Mouse (Mus musculus): ENCODE results near the gene Ctnnbip1. TPM values are rescaled to one million over a fixed set of nuclear protein-coding genes. Genes with fewer than 3 reads are reported as not detected.

Gene Ctnnbip1
- polyA plus RNA-seq, 1 experiment from 2014 or later: 54.8 TPM

DNA sequence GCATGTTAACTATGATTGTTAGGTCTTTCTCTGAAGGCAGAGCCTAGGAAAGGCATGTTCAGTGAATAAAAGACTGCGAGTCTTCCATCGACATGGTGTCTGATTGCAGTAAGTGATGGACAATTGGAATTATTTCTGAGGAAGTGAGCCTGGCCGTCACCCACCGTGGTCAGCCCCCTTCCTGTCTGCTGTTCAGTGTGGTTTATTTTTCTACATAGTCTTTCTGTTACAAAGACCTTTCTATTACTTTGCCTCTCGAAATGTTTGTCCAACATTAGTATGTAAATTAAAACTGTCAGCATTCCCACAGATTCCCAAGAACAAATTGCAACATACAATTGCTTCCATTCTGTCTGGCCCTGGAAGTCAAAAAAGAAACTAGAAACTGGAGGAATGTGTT lies 18.2 kb upstream of the Ctnnbip1 start:
- no peak overlapping the region for H3K4me3 ChIP-seq
- H3K36me3 ChIP-seq: peaks cover 78% of the 10 kb centered on the region
- no peaks in the 10 kb centered on the region for H3K9me3 ChIP-seq (replicated peaks)
- peaks cover 17% of the 10 kb centered on the region for H3K4me1 ChIP-seq
- no peak overlapping the region for H3K27ac ChIP-seq (replicated peaks)
- WGBS: 91% methylated on average over 5 of the region's 5 CpGs
- no peaks in the 10 kb centered on the region for H3K27me3 ChIP-seq (ENCODE audit: low read depth, poor library complexity, severe bottlenecking)
- DNase-seq (ENCODE audit: low spot score): no peak

DNA sequence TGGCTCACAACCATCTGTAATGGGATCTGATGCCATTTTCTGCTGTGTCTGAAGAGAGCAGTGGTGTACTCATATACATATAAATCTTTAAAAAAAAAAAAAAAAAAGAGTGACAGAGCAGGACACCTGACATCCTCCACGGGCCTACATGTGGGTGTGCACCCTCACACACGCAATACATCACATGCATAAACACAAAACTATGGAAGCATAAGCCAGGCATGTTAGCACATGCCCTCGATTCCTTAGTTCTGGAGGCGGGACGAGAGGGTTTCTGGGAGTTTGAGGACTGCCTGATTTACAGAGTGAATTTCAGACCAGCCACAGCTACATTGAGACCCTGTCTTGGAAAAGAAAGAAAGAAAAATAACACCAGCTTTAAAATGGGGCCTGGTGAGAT lies 13.7 kb upstream of the Ctnnbip1 start:
- 88% methylated on average over 5 of the region's 5 CpGs for WGBS
- no peak overlapping the region for H3K4me3 ChIP-seq
- H3K9me3 ChIP-seq (replicated peaks): no peaks in the 10 kb centered on the region
- H3K27ac ChIP-seq (replicated peaks): no peak overlapping the region
- H3K36me3 ChIP-seq: peaks cover 38% of the 10 kb centered on the region
- peaks cover 7% of the 10 kb centered on the region for H3K4me1 ChIP-seq
- no peaks in the 10 kb centered on the region for H3K27me3 ChIP-seq (ENCODE audit: low read depth, poor library complexity, severe bottlenecking)
- DNase-seq (ENCODE audit: low spot score): no peak

DNA sequence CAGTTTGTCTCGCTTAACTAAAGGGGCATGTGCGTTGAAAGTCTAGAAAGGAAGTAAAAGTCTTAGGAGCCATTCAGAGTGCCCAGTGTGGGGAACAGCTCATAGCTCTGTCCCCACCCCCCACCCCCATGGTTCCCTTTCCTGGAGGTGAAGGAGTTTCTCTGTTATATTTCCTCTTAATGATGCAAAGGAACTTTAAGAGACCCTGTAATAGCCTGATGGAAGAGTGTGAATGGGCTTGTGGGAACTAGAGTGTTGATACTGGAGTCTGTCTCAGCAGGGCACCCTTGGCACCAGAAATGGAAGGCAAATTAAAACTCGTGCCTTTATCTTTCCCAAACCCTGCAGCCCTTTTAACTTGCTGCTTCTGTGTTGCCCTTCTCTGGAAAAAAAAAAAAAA lies 13.2 kb upstream of the Ctnnbip1 start:
- no peaks in the 10 kb centered on the region for H3K9me3 ChIP-seq (replicated peaks)
- no peaks in the 10 kb centered on the region for H3K27me3 ChIP-seq (ENCODE audit: low read depth, poor library complexity, severe bottlenecking)
- peaks cover 33% of the 10 kb centered on the region for H3K36me3 ChIP-seq
- no peak for DNase-seq (ENCODE audit: low spot score)
- 36% methylated on average over 3 of the region's 3 CpGs for WGBS
- no peak overlapping the region for H3K27ac ChIP-seq (replicated peaks)
- H3K4me3 ChIP-seq: no peak overlapping the region
- peaks cover 7% of the 10 kb centered on the region for H3K4me1 ChIP-seq

GRCm38 (mm10) chr4:149505261-149505967 lies 12.6 kb upstream of the Ctnnbip1 start:
- Histone ChIP-seq H3K4me1 (peaks cover 7% of the 10 kb centered on the region), H3K9me3 (replicated peaks) (no peaks in the 10 kb centered on the region), H3K27me3 (ENCODE audit: low read depth, poor library complexity, severe bottlenecking) (no peaks in the 10 kb centered on the region), H3K27ac (replicated peaks) (no peak overlapping the region), H3K36me3 (peaks cover 27% of the 10 kb centered on the region), H3K4me3 (no peak overlapping the region)
- no peak for DNase-seq (ENCODE audit: low spot score)
- WGBS: 63% methylated on average over 15 of the region's 15 CpGs

DNA sequence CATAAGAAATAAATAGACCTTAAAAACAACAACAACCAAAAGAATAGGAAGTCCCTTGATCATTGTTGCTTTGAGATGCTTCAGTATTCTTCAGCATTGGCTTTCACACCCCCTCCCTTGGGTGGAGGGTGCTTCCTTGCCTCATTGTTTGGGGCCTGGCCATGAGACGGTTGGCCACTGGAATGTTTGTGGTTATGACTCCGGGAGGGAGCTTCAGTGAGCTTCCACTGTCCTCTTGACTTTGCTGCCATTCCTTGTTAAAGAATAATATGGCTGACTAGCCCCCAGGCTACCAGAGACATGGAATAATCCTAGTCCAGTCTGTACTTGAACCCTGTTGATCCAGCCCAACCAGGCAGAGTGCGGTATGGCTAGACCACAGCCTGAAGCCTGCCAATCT lies 11.1 kb upstream of the Ctnnbip1 start:
- H3K27me3 ChIP-seq (ENCODE audit: low read depth, poor library complexity, severe bottlenecking): no peaks in the 10 kb centered on the region
- peaks cover 7% of the 10 kb centered on the region for H3K4me1 ChIP-seq
- no peak overlapping the region for H3K27ac ChIP-seq (replicated peaks)
- 84% methylated on average over 3 of the region's 3 CpGs for WGBS
- peaks cover 12% of the 10 kb centered on the region for H3K36me3 ChIP-seq
- no peak overlapping the region for H3K4me3 ChIP-seq
- DNase-seq (ENCODE audit: low spot score): no peak
- no peaks in the 10 kb centered on the region for H3K9me3 ChIP-seq (replicated peaks)

GRCm38 (mm10) chr4:149511221-149511646 lies 6.8 kb upstream of the Ctnnbip1 start:
- Histone ChIP-seq H3K27me3 (ENCODE audit: low read depth, poor library complexity, severe bottlenecking) (no peaks in the 10 kb centered on the region), H3K4me1 (no peaks in the 10 kb centered on the region), H3K36me3 (no peaks in the 10 kb centered on the region), H3K9me3 (replicated peaks) (no peaks in the 10 kb centered on the region), H3K27ac (replicated peaks) (no peak overlapping the region), H3K4me3 (no peak overlapping the region)
- WGBS: 68% methylated on average over 6 of the region's 6 CpGs
- DNase-seq (ENCODE audit: low spot score): no peak

DNA sequence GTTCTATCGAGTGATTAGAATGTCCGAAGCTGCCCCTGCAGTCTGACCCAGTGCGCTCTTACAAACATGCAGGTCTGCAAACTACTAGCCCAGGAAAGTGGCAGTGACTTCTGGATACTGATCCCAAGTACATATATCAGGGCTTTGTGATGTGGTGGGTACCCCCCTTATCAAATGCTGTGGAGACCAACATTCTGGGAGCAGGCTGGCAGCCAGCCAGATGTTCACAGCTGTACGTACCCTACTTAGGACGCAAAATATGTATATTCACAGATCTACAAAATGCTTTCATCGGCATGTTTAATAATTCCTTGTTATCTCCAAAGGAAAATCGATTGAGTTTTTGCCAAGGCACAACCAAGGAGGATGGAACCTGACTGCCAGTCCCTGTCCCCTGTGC lies 6.0 kb upstream of the Ctnnbip1 start:
- H3K9me3 ChIP-seq (replicated peaks): no peaks in the 10 kb centered on the region
- 91% methylated on average over 7 of the region's 7 CpGs for WGBS
- DNase-seq (ENCODE audit: low spot score): no peak
- H3K27me3 ChIP-seq (ENCODE audit: low read depth, poor library complexity, severe bottlenecking): no peaks in the 10 kb centered on the region
- no peak overlapping the region for H3K4me3 ChIP-seq
- no peak overlapping the region for H3K27ac ChIP-seq (replicated peaks)
- no peaks in the 10 kb centered on the region for H3K4me1 ChIP-seq
- H3K36me3 ChIP-seq: no peaks in the 10 kb centered on the region

- no peaks in the 10 kb centered on the region for H3K27me3 ChIP-seq (ENCODE audit: low read depth, poor library complexity, severe bottlenecking)
- no peaks in the 10 kb centered on the region for H3K36me3 ChIP-seq
- DNase-seq (ENCODE audit: low spot score): no peak
- WGBS: 93% methylated on average over 5 of the region's 5 CpGs
- H3K27ac ChIP-seq (replicated peaks): no peak overlapping the region
- H3K9me3 ChIP-seq (replicated peaks): no peaks in the 10 kb centered on the region
- H3K4me1 ChIP-seq: peaks cover 19% of the 10 kb centered on the region
- no peak overlapping the region for H3K4me3 ChIP-seq
Measured at GRCm38 (mm10) chr4:149515706-149516105, 2.3 kb upstream of the Ctnnbip1 start.

DNA sequence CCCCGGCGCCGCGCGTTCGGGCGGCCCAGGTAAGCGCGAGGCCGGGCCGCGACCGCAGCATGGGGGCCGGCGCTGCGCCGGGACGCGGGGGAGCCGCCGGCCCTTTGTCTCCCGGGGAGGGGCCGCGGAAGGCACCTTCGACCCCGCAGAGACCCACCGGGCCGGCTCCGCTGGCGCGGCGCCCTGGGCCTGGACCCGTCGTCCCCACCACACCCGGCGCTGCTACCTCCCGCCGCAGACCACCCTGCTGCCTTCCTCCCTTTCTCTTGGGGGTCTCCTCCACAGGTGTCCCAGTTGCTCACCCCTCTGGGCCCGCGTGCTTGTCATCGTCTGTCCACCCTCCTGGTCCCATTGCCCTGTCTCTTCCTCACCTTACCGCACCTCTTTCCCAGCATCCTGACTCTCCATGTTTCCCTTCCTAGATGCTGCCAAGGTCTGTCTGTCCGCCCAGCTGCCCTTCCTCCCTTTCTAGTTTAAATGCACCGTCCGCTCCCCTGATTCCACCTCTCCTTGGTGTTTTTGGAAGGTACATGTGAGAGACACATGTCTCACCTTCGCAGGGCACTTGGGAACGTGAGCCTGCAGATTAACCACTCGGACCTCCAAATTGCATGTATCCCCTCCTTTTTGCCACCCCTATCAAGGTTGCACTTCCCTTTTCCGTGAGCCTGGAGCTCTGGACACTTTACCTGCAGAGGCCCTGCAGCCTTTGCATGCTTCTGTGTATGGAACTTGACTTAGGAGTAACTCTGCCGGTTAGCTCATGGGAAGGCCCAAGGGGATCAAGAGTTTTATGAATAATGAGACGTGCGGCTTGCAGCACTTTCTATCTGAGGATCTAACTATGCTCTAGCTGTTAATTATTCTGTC lies 550 bp downstream of the Ctnnbip1 start:
- Histone ChIP-seq H3K9me3 (replicated peaks) (no peaks in the 10 kb centered on the region), H3K27ac (replicated peaks) (peak overlapping the region; percentile 89), H3K27me3 (ENCODE audit: low read depth, poor library complexity, severe bottlenecking) (no peaks in the 10 kb centered on the region), H3K4me3 (peak overlapping the region; percentile 89), H3K36me3 (0 out of 2 replicates have a peak, but pooled peaks cover under 1% of the 10 kb centered on the region), H3K4me1 (peaks cover 28% of the 10 kb centered on the region)
- DNase-seq (ENCODE audit: low spot score): peak; percentile 36
- WGBS: 4% methylated on average over 52 of the region's 52 CpGs

DNA sequence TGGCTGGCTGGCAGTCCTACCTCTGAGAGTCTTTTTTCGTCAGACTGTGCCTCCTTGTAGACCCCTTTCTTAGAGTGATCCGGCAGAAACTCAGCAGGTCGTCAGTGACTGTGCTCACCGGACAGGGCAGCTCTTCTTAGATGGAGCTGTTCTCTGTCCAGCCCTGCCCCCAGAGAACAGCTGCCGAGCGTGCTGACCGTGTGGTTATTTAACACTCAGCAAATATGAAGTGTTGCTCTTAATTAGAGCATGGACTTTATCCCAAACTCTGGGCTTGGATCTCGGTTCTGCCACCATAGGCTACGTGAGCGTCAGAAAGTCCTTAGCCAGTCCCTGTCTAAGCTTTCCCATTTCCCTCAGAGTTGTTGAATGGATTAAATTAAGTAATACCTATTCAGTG lies 3.2 kb downstream of the Ctnnbip1 start:
- DNase-seq (ENCODE audit: low spot score): no peak
- Histone ChIP-seq H3K27ac (replicated peaks) (no peak overlapping the region), H3K27me3 (ENCODE audit: low read depth, poor library complexity, severe bottlenecking) (no peaks in the 10 kb centered on the region), H3K4me3 (no peak overlapping the region), H3K4me1 (peaks cover 45% of the 10 kb centered on the region), H3K9me3 (replicated peaks) (no peaks in the 10 kb centered on the region), H3K36me3 (peaks cover 7% of the 10 kb centered on the region; the same call in 1 of the 2 replicates)
- 80% methylated on average over 10 of the region's 10 CpGs for WGBS

- Histone ChIP-seq H3K9me3 (replicated peaks) (no peaks in the 10 kb centered on the region), H3K27me3 (ENCODE audit: low read depth, poor library complexity, severe bottlenecking) (no peaks in the 10 kb centered on the region), H3K27ac (replicated peaks) (no peak overlapping the region), H3K4me1 (peaks cover 42% of the 10 kb centered on the region), H3K4me3 (no peak overlapping the region), H3K36me3 (peaks cover 7% of the 10 kb centered on the region; the same call in 1 of the 2 replicates)
- no peak for DNase-seq (ENCODE audit: low spot score)
- whole genome bisulfite sequencing: 83% methylated on average over 6 of the region's 6 CpGs
Measured at GRCm38 (mm10) chr4:149523961-149524360, 5.9 kb downstream of the Ctnnbip1 start.

DNA sequence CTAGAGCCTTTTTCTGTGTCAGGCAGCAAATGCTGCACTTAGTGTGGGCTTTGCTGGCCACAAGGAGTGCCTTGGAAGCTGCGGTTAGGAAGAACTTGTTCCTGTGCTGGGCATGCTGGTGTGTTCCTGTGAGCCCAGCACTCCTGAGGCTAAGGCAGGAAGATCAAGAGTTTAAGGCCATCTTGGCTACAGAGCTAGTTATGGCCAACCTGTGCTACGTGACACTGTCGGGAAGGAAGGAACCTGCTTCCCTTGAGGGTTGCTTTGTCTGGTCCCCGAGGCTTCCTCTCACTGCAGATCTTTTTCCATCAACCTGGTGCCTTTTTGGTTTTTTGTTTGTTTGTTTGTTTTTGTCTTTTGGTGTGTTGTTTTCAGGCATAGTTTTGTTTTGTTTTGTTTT lies 7.1 kb downstream of the Ctnnbip1 start:
- Histone ChIP-seq H3K27me3 (ENCODE audit: low read depth, poor library complexity, severe bottlenecking) (no peaks in the 10 kb centered on the region), H3K9me3 (replicated peaks) (no peaks in the 10 kb centered on the region), H3K36me3 (peaks cover 7% of the 10 kb centered on the region; the same call in 1 of the 2 replicates), H3K27ac (replicated peaks) (no peak overlapping the region), H3K4me1 (peaks cover 38% of the 10 kb centered on the region), H3K4me3 (no peak overlapping the region)
- DNase-seq (ENCODE audit: low spot score): no peak
- 82% methylated on average over 4 of the region's 4 CpGs for WGBS

GRCm38 (mm10) chr4:149525811-149526210 lies 7.8 kb downstream of the Ctnnbip1 start:
- H3K4me1 ChIP-seq: peaks cover 37% of the 10 kb centered on the region
- H3K9me3 ChIP-seq (replicated peaks): no peaks in the 10 kb centered on the region
- H3K4me3 ChIP-seq: no peak overlapping the region
- no peak for DNase-seq (ENCODE audit: low spot score)
- WGBS: 84% methylated on average over 6 of the region's 6 CpGs
- H3K36me3 ChIP-seq: peaks cover 7% of the 10 kb centered on the region; the same call in 1 of the 2 replicates
- H3K27ac ChIP-seq (replicated peaks): 0 out of 2 replicates have a peak overlapping the region, but pooled peaks have one; percentile 9
- no peaks in the 10 kb centered on the region for H3K27me3 ChIP-seq (ENCODE audit: low read depth, poor library complexity, severe bottlenecking)

Measured in midbrain, embryonic 10.5 days (tissue).